Mouse (Mus musculus): Measurements from ENCODE around the gene Kif26b. TPM values are rescaled to one million over a fixed set of nuclear protein-coding genes. Genes with fewer than 3 reads are reported as not detected.

Kif26b gene
- total and polyA plus RNA-seq, 2 experiments from 2014 or later, result 3.4 to 33.7 TPM

DNA sequence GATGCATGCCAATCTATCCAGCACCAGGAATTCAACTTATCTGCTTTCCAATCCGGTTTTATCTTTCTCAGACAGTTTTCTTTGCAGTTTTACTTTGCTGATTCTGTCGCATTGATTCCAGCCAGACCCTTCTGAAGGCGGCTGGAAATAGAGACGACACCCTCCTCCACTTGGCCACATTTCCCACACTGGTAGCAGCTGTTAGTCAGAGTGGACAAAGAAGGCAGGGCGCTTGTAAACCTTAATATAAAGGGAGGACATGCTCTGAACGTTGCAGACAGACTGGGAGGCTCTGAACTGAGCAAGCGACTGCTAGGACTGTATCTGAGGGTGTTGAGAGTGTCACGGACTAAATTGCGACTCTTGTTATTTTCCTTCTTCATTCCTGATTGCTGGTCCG, 11.3 kb downstream of the Kif26b start:
- H3K27ac ChIP-seq (ENCODE audit: low read depth, low read length), result no peak overlapping the region
- no peak for TF ChIP-seq CTCF (IDR thresholded peaks at IDR 0.05; ENCODE audit: low read depth)
- ATAC-seq (no peak), DNase-seq (no peak)
- WGBS, result 63% methylated on average over 10 of the region's 10 CpGs
- H3K4me3 ChIP-seq (ENCODE audit: low read depth, low read length), result no peak overlapping the region
- H3K27me3 ChIP-seq (ENCODE audit: insufficient read depth, low read length), result no peaks in the 10 kb centered on the region
- no peaks in the 10 kb centered on the region for H3K4me1 ChIP-seq (ENCODE audit: insufficient read depth)
- H3K9ac ChIP-seq, result no peak overlapping the region
- no peaks in the 10 kb centered on the region for H3K9me3 ChIP-seq (ENCODE audit: low read length)
- no peaks in the 10 kb centered on the region for H3K36me3 ChIP-seq (ENCODE audit: insufficient read depth)
- H3K4me2 ChIP-seq (ENCODE audit: low read depth), result no peak overlapping the region

DNA sequence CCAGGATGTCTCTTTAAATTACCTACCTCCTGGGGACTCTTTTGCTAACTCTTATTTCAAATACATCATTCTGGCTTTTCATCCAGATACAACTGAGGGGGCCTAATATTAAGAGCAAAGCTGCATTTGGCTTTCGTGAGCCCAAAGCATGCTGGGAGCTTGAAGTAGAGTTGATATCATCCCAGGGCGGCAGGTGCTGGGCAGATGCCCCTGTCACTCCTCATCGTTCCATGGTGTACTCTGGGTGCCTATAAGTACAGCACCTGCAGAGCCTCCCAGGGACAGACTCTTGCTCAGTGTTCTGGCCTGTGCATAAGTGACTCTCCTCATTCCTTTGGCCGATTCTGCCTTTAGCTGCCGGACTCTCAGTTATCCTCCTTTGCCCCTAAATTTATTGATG, 13.5 kb downstream of the Kif26b start:
- WGBS, result 89% methylated on average over 5 of the region's 5 CpGs
- Histone ChIP-seq H3K9me3 (ENCODE audit: low read length) (no peaks in the 10 kb centered on the region), H3K27me3 (ENCODE audit: insufficient read depth, low read length) (no peaks in the 10 kb centered on the region), H3K4me3 (ENCODE audit: low read depth, low read length) (no peak overlapping the region), H3K4me1 (ENCODE audit: insufficient read depth) (no peaks in the 10 kb centered on the region), H3K4me2 (ENCODE audit: low read depth) (no peak overlapping the region), H3K36me3 (ENCODE audit: insufficient read depth) (no peaks in the 10 kb centered on the region), H3K27ac (ENCODE audit: low read depth, low read length) (no peak overlapping the region), H3K9ac (no peak overlapping the region)
- ATAC-seq (no peak), DNase-seq (no peak)
- no peak for TF ChIP-seq CTCF (IDR thresholded peaks at IDR 0.05; ENCODE audit: low read depth)

DNA sequence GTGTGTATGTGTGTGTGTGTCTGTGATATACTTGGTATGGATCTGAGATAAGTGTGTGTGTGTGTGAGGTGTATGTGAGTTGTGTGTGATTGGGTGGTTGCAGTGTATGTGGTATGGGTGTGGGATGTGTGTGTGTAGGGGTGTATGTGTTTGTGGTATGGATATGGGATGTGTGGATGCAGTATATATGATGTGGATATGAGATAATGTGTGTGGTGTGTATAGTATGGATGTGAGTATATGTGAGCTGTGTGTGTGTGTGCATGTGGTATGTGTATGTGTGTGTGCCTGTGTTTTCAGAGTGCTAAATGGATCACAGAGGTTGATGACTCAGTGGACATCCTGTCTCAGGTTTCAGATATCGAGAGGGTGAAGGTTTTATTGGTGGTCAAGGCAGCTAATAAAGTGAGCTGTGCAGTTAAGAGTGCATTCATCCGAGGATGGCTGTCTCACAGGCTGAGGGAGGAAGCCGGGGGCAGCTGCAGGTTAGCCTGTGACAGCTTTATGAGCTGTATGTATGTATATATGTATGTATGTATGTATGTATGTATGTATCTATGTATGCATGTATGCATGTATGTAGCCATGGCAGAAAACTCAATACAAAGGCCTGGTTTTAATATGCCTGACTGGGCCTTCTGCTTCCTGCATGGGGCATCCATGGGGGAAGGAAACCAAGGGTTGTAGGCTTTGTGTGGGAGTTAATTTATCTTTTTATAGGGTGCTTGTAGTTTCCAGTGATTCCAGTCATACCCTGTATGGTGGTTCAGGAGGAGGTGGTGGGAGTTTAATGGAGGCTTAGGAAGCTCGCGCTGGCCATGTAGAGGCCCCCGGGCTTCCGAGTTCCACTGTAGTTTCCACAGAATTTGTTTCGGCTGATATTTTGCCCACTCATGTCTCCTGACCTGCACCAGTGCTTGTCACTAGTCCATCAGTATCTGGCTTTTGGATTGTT, 14.3 kb downstream of the Kif26b start:
- no peak overlapping the region for H3K9ac ChIP-seq

DNA sequence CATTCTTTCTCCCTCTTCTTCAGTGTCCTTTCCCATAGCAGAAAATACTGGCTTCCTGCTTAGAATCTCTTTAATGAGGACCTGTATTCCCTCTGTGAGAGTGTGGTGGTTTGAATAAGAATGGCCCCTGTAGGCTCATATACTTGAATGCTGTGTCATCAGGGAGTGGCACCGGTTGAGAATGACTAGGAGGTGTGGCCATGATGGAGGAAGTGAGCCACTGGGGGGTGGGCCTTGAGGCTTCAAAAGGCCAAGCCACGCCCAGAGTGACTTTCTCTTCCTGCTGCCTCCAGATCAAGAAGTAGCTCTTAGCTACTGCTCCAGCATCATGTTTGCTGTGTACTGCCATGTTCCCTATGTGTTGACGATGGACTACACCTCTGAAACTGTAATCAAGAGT, 15.7 kb downstream of the Kif26b start:
- H3K9me3 ChIP-seq (ENCODE audit: low read length), result no peaks in the 10 kb centered on the region
- 76% methylated on average over 3 of the region's 3 CpGs for WGBS
- H3K4me2 ChIP-seq (ENCODE audit: low read depth), result no peak overlapping the region
- H3K36me3 ChIP-seq (ENCODE audit: insufficient read depth), result no peaks in the 10 kb centered on the region
- H3K4me1 ChIP-seq (ENCODE audit: insufficient read depth), result no peaks in the 10 kb centered on the region
- no peaks in the 10 kb centered on the region for H3K27me3 ChIP-seq (ENCODE audit: insufficient read depth, low read length)
- DNase-seq (no peak), ATAC-seq (no peak)
- H3K9ac ChIP-seq, result no peak overlapping the region
- H3K27ac ChIP-seq (ENCODE audit: low read depth, low read length), result no peak overlapping the region
- TF ChIP-seq CTCF (IDR thresholded peaks at IDR 0.05; ENCODE audit: low read depth), result no peak
- H3K4me3 ChIP-seq (ENCODE audit: low read depth, low read length), result no peak overlapping the region

More for the DNA sequence above, 14.3 kb downstream of the Kif26b start:
- Histone ChIP-seq H3K27me3 (ENCODE audit: insufficient read depth, low read length) (no peaks in the 10 kb centered on the region), H3K27ac (ENCODE audit: low read depth, low read length) (no peak overlapping the region), H3K9me3 (ENCODE audit: low read length) (no peaks in the 10 kb centered on the region), H3K4me2 (ENCODE audit: low read depth) (no peak overlapping the region), H3K4me3 (ENCODE audit: low read depth, low read length) (no peak overlapping the region), H3K36me3 (ENCODE audit: insufficient read depth) (no peaks in the 10 kb centered on the region), H3K4me1 (ENCODE audit: insufficient read depth) (no peaks in the 10 kb centered on the region)
- no peak for ATAC-seq
- no peak for TF ChIP-seq CTCF (IDR thresholded peaks at IDR 0.05; ENCODE audit: low read depth)
- 93% methylated on average over 8 of the region's 8 CpGs for WGBS
- DNase-seq, result no peak

DNA sequence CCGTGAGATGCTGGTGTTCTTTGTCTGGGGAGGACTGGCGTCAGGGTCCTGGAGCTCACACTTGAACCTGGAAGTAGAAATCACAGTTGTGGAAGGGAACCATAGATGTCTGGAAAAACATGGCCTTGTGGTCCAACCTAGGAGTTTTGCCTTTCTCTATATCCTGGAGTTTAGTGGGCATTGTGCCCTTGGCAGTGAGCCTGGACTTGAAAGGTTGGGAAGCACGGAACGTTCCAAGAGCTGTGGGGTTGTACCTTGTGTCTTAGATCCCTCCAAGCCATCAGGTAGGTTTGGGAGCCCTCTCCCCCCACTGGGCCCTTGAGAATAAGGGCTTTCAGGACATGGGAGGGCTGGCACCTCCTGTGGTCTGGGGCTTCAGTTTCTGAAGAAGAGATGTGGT, 20.7 kb downstream of the Kif26b start:
- DNase-seq (no peak), ATAC-seq (no peak)
- Histone ChIP-seq H3K27me3 (ENCODE audit: insufficient read depth, low read length) (no peaks in the 10 kb centered on the region), H3K9me3 (ENCODE audit: low read length) (no peaks in the 10 kb centered on the region), H3K4me2 (ENCODE audit: low read depth) (no peak overlapping the region), H3K27ac (ENCODE audit: low read depth, low read length) (no peak overlapping the region), H3K4me1 (ENCODE audit: insufficient read depth) (no peaks in the 10 kb centered on the region), H3K4me3 (ENCODE audit: low read depth, low read length) (no peak overlapping the region), H3K36me3 (ENCODE audit: insufficient read depth) (no peaks in the 10 kb centered on the region), H3K9ac (no peak overlapping the region)
- WGBS, result 81% methylated on average over 4 of the region's 4 CpGs
- no peak for TF ChIP-seq CTCF (IDR thresholded peaks at IDR 0.05; ENCODE audit: low read depth)

DNA sequence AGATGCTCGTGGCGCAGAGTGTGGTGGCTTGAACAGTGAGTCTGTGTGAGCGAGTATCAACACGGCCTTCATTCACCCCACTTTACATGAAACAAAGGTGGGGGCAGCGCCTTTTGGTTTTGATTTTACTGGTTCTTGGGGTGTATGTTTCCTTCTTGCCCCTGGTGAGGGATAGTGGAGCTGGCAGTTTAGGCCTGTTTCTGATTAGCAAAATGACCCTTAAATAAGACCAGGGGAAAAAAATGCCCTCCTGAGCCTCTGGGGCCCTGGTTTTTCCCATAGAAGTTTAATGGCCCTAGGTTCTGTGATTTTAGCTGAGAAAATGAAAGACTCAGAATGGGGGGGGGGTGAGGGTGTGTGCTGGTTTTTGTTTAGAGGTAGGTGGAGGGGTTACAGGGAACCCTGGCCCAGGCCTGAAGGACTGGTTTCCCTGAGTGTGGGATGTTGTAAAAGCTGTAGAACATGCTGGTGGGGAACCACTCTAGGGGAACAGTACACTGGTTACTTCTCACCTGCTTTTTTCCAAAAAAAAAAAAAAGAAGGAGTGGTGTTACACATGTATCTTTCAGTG, 21.6 kb downstream of the Kif26b start:
- no peak overlapping the region for H3K4me3 ChIP-seq (ENCODE audit: low read depth, low read length)
- DNase-seq, result no peak
- no peak for TF ChIP-seq CTCF (IDR thresholded peaks at IDR 0.05; ENCODE audit: low read depth)
- no peak overlapping the region for H3K27ac ChIP-seq (ENCODE audit: low read depth, low read length)
- WGBS, result 93% methylated on average over 5 of the region's 5 CpGs
- H3K4me1 ChIP-seq (ENCODE audit: insufficient read depth), result no peaks in the 10 kb centered on the region
- no peak overlapping the region for H3K9ac ChIP-seq
- H3K9me3 ChIP-seq (ENCODE audit: low read length), result no peaks in the 10 kb centered on the region
- H3K4me2 ChIP-seq (ENCODE audit: low read depth), result no peak overlapping the region
- no peaks in the 10 kb centered on the region for H3K27me3 ChIP-seq (ENCODE audit: insufficient read depth, low read length)
- no peaks in the 10 kb centered on the region for H3K36me3 ChIP-seq (ENCODE audit: insufficient read depth)
- no peak for ATAC-seq

DNA sequence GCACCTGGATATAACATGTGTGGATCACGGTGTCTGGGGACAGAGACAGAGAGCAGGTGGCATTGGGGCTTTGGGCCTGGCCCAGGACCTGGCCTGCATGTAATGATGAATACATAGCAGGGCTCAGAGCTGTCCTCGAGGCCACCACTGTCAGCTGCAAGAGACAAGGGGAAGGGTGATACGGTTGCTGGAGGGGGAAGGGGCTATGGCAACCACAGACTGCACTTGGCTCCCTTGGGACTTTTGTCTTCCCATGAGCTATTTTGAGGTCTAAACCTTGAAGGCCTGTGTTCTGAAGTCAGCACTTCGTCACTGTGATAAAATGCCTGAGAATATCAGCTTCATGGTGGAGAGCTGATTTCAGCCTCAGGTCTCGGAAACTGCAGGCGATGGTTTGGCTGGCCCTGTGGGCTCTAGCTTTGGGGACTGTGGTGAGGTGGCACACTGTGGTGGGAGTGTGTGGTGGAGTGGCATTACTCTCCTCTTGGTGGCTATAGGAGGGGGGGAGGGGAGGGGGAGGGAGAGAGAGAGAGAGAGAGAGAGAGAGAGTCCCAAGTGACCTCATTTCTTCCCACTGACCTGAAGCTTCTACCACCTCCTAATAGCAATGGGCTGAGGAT, 23.5 kb downstream of the Kif26b start:
- Histone ChIP-seq H3K27me3 (ENCODE audit: insufficient read depth, low read length) (no peaks in the 10 kb centered on the region), H3K9ac (no peak overlapping the region), H3K4me3 (ENCODE audit: low read depth, low read length) (no peak overlapping the region), H3K4me2 (ENCODE audit: low read depth) (no peak overlapping the region), H3K27ac (ENCODE audit: low read depth, low read length) (no peak overlapping the region), H3K36me3 (ENCODE audit: insufficient read depth) (no peaks in the 10 kb centered on the region), H3K4me1 (ENCODE audit: insufficient read depth) (no peaks in the 10 kb centered on the region), H3K9me3 (ENCODE audit: low read length) (no peaks in the 10 kb centered on the region)
- 88% methylated on average over 6 of the region's 6 CpGs for whole genome bisulfite sequencing
- TF ChIP-seq CTCF (IDR thresholded peaks at IDR 0.05; ENCODE audit: low read depth), result no peak
- DNase-seq (no peak), ATAC-seq (no peak)
